Mouse (Mus musculus): ENCODE measurements at regions not wholly inside any gene's neighbourhood (a gene's known extent, or its start where the extent isn't known, plus 50 kb on each side); places are given as distances from the start of the nearest gene placed in this dataset.

GRCm38 (mm10) chr11:24731431-24731830 is 653.6 kb downstream of the Bcl11a start:
- in situ Hi-C loops (cut with MboI; ENCODE audit: unreplicated experiment in 2 of 2): no loop called here

DNA sequence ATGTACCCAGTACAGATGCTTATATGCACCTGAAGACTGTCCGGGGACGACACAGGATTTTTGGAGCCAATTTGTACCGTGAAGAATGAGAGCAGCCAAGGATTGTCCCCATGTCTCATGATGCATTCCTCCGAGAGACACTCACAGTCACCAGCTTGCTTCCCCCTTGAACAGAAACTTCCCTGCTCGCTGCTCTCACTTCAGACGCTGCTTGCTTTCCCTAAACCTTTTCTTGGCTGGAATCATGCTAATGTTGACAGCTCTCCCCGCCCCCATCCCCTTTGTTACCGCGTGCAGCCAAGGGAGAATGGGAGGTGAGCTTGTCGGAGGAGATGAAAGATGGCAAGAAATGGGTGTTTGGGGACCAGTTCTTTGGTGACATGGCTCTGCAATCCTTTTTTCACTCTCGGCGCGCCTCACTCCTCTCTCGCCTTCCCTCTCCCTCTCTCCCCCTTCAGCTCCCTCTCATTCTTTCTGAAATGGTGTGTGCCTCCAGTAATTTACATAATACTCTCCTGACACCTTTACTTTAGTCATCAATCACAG is 661.9 kb downstream of the Bcl11a start:
- in situ Hi-C loops (cut with MboI; ENCODE audit: unreplicated experiment in 2 of 2): no loop called here

GRCm38 (mm10) chr11:24740466-24740865 is 662.6 kb downstream of the Bcl11a start:
- in situ Hi-C loops (cut with MboI; ENCODE audit: unreplicated experiment in 2 of 2): no loop called here

GRCm38 (mm10) chr11:24742561-24742960 is 664.7 kb downstream of the Bcl11a start:
- in situ Hi-C loops (cut with MboI; ENCODE audit: unreplicated experiment in 2 of 2): no loop called here

DNA sequence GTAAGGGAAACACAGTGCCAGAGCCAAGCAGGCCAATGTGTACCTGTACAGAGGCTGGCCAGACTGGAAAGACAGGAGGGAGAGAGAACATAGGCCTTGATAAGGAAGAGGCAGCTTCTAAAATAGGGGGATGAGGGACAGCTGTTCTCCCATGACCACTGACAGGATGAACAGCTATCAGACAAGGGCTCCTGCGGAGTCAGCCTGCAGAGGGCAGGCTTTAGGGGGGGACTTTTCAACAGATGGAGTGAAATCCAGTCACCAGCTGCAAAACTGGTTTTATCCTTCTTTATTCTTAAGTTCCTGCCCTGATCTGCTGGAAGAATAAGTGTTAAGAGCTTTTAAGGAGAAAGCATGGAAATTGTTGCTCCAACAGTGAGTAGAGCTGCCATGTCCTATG is 665.6 kb downstream of the Bcl11a start:
- in situ Hi-C loops (cut with MboI; ENCODE audit: unreplicated experiment in 2 of 2): no loop called here

DNA sequence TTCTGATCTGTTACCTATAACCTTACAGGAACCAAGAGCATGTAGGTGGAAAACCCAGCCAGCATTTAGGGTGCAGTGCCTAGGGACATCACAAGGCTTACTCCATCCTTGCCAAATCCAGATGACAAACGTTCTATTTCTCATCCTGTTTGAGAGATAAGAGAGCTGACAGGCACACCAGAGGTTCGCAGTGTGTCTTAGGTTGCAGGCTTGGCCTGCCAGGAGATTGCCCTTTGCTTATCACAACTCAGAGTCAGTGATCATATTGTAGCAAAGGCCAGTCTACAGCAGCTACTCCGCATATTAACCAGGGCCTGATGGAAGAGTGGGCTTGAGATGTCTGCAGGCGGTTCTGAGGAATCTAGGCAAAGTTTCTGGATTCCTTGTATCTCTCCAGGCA is 668.0 kb downstream of the Bcl11a start:
- in situ Hi-C loops (cut with MboI; ENCODE audit: unreplicated experiment in 2 of 2): no loop called here

- in situ Hi-C loops (cut with MboI; ENCODE audit: unreplicated experiment in 2 of 2): no loop called here
Observed at GRCm38 (mm10) chr11:24750144-24750779, 672.4 kb downstream of the Bcl11a start.

DNA sequence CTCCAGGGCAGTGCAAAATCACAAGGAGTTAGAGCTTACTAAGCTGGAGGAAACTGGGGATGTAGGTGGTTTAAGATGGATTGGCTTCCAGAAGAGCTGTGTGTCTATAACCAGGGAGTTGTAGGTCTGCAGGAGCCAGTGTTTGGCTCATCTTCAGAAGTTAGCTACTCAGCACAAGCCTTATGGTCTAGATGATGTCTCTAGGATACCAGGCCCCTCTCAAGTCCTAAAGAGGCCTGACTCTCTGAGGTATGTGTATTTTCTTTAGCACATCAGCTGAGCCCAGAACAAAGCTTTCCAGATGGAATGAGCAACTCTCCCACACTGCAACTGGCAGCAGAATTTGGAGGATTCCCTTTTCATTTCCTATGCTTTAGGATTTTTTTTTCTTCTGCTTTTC is 680.3 kb downstream of the Bcl11a start:
- in situ Hi-C loops (cut with MboI; ENCODE audit: unreplicated experiment in 2 of 2): no loop called here

GRCm38 (mm10) chr11:24783470-24783869 is 705.6 kb downstream of the Bcl11a start:
- in situ Hi-C loops (cut with MboI; ENCODE audit: unreplicated experiment in 2 of 2): no loop called here

- in situ Hi-C loops (cut with MboI; ENCODE audit: unreplicated experiment in 2 of 2): no loop called here
Observed at GRCm38 (mm10) chr11:24789120-24789519, 711.3 kb downstream of the Bcl11a start.

DNA sequence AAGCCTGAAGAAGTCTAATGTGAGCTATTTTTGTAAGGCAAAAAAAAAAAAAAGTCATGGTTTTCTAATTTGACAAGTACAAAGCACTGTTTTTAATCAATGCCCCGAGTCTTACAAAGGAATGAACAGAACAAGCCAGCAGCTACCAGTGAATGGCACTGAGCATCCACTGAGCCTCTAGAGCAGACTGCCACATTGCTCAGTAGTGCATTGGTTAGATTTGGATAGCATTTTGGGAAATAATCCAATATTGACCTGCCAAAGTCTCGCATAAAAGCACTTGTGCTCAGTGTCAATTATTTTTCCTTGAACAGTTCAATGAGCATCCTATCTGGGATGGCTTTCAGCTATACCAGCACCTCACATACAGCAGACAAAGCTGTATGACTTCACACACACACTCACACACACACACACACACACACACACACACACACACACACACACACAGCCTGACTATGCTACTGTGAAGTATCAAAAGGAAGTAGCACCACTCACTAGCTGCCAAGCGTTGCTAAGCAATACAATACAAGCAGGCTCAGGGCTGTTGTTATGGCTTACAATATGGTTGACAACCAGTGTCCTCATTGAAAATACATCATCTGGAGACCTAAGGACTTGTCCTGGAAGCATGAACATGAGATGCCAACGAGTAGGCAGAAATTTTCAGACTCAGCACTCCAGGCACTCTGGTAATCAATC is 717.8 kb downstream of the Bcl11a start:
- in situ Hi-C loops (cut with MboI; ENCODE audit: unreplicated experiment in 2 of 2): no loop called here

DNA sequence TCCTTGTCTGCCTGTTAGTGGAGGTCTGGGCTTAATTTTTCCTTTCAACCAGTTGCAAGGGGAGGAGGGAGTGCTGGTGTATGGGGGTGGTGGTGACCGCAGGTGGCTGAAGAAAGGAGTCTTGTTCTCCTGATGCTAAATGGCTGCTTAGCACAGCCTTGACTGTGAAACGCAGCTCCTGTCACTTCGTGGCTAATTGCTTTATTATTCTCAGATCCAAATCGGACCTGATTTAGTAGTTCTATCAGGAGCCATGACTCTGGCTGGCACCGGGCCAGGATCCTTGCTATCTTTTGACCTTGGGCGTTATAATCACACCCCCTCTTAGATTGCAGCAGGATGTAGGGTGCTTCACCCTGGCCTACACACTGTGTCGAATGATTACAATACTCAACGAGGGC is 726.8 kb downstream of the Bcl11a start:
- in situ Hi-C loops (cut with MboI; ENCODE audit: unreplicated experiment in 2 of 2): no loop called here

DNA sequence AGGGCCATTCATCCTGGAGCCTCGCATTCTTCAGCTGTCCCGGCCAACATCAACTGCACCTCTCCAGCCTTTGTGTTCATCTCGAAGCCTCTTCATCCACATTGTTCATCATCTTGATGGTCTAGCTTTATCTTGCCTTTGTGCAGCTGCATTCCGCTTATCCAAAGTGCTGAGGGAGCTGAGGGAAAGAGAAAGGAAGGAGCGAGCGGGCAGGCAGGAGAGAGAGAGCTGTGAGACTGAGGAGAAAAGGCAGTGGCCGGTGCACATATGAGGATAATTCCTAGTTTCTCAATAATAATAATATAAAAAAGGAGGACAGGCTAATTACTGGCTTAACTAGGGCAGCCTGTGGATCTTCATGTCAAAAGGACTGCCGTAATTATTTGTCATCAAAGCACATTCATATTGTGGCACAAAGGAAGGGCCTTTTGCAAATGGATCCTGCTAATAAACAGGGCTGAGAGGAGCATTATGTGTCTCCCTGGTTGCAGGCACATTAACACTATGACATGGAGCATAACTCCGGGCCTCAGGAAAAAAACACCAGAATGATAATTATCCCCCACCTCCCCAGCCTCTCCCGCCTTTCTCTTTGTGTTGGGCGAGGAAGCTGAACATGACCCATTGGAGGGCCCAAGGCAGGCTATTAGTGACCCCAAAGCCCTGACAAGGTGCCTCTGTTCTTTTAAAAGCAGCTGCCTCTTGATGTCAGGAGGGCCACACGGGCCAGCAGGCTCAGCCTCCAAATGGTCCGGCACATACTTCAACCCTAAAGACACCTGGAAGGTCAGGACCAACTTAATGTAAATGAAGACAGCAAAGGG is 751.9 kb downstream of the Bcl11a start:
- in situ Hi-C loops (cut with MboI; ENCODE audit: unreplicated experiment in 2 of 2): no loop called here

- in situ Hi-C loops (cut with MboI; ENCODE audit: unreplicated experiment in 2 of 2): no loop called here
Observed at GRCm38 (mm10) chr11:24830484-24830883, 752.6 kb downstream of the Bcl11a start.

DNA sequence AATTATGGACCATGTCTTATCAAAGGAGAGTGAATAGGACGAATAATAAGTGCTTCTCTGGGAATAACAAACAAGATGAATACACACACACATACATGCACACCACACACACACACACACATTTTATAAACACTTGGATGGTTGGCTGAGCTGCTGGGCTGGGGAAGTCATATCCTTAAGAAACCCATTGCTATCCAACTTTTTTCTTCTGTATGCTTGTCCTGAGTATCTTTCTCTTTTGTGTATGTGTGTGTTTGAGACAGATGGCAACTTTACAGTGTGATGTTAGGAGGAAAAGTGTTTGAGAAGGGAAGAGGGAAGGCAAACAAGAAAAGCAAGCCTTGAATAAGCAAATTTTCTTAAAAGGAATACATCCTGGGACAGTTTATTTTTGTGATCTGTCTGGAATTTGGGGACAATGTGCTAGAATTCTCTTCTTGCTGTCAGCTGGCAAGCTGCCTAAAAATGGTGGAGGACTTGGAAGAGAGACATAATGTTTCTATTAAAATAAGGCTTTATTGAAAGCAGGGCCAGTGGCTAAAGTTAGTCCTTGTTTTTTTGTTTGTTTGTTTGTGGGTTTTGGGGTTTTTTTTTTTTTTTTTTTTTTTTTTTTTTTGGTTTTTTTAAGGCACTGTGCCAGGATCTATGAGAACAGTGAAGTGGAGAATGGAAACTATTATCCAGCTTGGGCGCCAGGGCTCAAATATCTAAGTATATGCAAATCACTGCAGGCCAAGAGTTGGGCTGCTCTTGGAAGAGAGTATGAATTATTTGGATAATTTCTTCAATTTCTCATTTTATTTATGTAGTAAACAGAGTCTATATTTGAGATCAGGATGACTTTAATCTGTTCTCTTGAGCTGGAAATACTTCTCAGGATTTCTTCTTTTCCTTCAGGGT is 766.2 kb downstream of the Bcl11a start:
- in situ Hi-C loops (cut with MboI; ENCODE audit: unreplicated experiment in 2 of 2): no loop called here

DNA sequence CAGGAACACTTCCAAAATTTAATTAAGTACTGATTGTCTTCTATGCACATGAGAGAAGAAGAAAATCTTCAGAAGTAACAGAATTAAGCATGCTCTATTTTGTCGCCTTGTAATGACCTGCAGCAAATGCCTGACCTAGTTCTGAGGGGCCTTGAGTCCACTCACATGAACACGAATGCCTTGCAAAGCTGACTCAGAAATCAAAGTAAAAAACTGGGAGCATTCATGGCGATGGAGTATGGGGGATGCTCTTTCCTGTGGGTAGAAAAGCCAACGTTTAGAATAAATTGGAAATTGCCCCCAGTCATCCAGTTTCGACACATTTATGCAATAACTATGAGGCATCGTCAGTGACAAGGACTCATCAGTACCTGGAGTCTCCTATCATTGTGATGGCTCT is 779.1 kb downstream of the Bcl11a start:
- in situ Hi-C loops (cut with MboI; ENCODE audit: unreplicated experiment in 2 of 2): no loop called here

DNA sequence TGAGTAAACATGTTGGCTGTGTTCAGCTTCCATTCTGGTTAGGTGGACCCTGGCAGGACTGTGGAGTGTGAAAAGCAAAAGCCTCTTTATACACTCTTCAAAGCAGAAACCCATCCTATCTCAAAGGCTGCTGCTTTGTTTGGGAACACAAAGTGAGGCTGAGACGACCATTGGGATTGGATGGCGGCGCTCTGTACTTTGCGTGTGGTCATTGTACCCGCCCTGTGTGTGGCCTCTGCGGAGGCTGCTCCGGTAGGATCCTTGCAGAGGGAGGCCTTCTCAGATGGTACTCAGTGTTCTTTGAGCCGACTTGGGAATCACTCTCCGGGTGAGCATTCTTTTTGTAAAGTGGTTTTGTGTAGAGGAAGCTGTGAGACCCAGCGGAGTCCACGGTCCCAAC is 786.8 kb downstream of the Bcl11a start:
- in situ Hi-C loops (cut with MboI; ENCODE audit: unreplicated experiment in 2 of 2): no loop called here

DNA sequence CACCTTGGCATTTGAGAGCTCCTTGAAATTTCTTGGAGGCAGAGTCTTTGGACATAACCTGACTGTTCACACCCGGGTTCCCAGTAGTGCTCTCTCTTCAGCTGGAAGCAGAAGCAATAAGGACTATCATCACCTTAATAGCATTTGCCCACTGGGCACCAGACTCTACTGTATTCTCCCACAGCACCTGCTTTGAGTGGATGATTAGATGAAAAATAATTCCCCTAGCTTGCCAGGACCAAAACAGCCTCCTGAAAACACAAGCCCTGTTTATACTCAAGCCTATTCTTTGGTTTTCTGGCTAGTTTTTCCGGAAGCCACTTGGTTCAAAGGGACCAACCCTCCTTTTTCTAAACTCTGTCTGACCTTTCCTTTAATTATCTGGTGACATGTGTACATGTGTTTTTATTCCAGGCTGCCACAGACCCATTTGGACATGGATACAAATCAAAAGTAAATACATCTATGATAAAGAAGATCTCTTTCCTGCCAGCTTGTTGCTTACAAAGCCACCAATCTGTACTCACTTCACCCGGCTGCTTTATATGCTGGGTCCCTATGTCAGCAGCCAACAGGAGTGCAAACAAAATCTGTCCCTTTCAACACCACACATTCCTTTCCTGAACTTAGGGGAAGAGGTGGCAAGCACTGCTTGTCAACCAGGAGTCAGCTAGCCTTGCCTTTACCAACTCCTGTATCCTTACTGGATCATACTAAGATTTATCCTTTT is 787.4 kb downstream of the Bcl11a start:
- in situ Hi-C loops (cut with MboI; ENCODE audit: unreplicated experiment in 2 of 2): no loop called here

Measured in v-Abl transformed pro-B cells (cell line).